Mouse (Mus musculus): Measurements from ENCODE around the gene Mkrn1. TPM values are rescaled to one million over a fixed set of nuclear protein-coding genes. Genes with fewer than 3 reads are reported as not detected.
"Not testable (repeated sequence)": the region's sequence is repeated elsewhere in the genome, so short reads cannot be mapped to it uniquely, and the experiment has no call there.

The Mkrn1 gene
- polyA plus RNA-seq, 1 experiment = 34.5 TPM

DNA sequence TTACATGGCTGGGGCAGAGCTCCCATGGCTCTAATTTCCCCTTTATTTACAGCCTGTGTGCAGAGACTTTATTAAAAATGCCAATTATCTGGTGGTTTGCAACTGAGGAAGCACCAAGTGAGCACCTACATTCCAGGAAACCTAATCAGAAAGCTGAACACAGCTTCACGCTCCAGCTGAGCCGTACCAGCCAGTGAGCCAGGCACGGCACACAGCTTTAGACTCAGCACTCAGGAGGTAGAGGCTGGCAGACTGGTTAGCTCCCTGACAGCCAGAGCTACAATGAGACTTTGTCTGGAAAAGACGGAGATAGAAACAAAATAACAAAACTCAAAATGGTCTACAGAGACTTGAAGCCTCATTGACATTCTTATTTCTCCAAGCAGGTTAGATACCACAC lies 24.8 kb downstream of the Mkrn1 start:
- no peaks in the 10 kb centered on the region for H3K27me3 ChIP-seq (replicated peaks; ENCODE audit: control insufficient read depth, insufficient read depth, low read length)
- no peaks in the 10 kb centered on the region for H3K36me3 ChIP-seq (ENCODE audit: control insufficient read depth, insufficient read depth, low read length)
- WGBS = 59% methylated on average over 4 of the region's 4 CpGs
- H3K27ac ChIP-seq (ENCODE audit: insufficient read depth, low read depth, low read length) = no peak overlapping the region
- H3K4me1 ChIP-seq (ENCODE audit: control insufficient read depth, insufficient read depth, low read length) = no peaks in the 10 kb centered on the region
- H3K4me3 ChIP-seq (ENCODE audit: insufficient read depth, low read depth, low read length) = no peak overlapping the region
- no peak for DNase-seq
- TF ChIP-seq CTCF (conservative IDR thresholded peaks at IDR 0.05; ENCODE audit: insufficient read depth, insufficient read length, low read depth, low read length) = no peak

DNA sequence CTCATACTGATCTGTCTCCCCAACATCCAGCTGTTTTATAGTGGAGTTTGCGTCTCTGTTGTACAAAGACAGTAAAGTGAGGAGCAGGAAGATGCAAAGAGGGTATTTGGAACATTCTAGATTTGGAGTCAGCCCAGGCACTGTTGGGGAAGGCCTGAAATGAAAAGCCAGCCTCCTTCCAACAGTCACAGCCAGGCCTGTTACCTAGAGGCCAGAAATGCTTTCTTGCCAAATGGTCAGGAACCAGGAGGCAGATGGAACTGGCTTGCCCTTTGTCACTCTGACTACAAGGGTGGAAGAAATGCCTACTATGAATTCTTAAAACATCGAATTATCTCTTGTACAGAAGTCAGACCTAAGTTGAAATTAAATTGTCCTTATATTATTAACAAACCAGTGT lies 30.3 kb downstream of the Mkrn1 start:
- H3K36me3 ChIP-seq (ENCODE audit: control insufficient read depth, insufficient read depth, low read length) = no peaks in the 10 kb centered on the region
- no peak overlapping the region for H3K27ac ChIP-seq (ENCODE audit: insufficient read depth, low read depth, low read length)
- DNase-seq = no peak
- no peaks in the 10 kb centered on the region for H3K4me1 ChIP-seq (ENCODE audit: control insufficient read depth, insufficient read depth, low read length)
- H3K4me3 ChIP-seq (ENCODE audit: insufficient read depth, low read depth, low read length) = no peak overlapping the region
- TF ChIP-seq CTCF (conservative IDR thresholded peaks at IDR 0.05; ENCODE audit: insufficient read depth, insufficient read length, low read depth, low read length) (no peak), POLR2A (IDR thresholded peaks at IDR 0.05; ENCODE audit: low read depth, low read length) (no peak)
- 82% methylated on average over 2 of the region's 2 CpGs for WGBS
- no peaks in the 10 kb centered on the region for H3K27me3 ChIP-seq (replicated peaks; ENCODE audit: control insufficient read depth, insufficient read depth, low read length)

DNA sequence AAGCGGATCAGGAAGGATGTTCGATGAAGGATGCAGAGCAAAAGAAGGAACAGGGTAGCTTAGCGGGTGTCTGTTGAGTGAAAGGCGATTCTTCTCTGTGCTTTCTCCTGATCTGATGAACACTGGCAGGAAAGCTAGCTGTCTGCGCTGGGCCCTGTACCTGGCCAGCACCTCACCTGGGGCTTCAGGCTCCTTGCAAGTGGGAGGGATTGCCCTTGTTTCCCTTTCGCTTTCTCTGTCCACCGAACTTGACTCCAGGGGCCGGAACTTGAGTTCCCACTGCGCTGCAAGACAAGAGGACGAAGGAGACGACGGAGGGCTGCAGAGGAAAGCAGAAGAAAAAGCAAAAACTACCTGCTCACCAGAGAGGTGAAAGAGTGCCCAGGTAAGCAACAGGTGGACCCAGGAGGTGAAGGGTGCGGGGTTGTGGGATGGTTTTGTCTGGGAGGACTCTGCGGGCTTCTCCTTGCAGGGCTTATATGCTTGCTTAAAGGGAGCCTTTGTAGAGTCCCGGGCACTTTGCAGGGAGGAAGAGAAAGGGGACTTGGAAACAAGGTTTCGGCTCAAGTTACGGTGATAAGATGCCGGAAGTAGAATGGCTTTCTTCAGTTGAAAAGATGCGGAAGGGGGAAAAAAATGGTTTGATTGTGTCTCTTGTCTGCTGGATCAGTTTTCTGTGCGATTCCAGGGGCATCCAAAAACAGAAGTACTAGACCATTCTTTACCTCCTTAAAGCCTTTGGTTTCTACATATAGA lies 39.0 kb downstream of the Mkrn1 start, which contains the start of gene Rab19:
Gene Rab19 (plus strand): TSS at position 51 of the 756 bp plus-strand sequence.
- TF ChIP-seq CTCF (conservative IDR thresholded peaks at IDR 0.05; ENCODE audit: insufficient read depth, insufficient read length, low read depth, low read length) (no peak), POLR2A (IDR thresholded peaks at IDR 0.05; ENCODE audit: low read depth, low read length) (no peak)
- peak; percentile 58 for DNase-seq
- Histone ChIP-seq H3K4me3 (ENCODE audit: insufficient read depth, low read depth, low read length) (peak within 1 kb of the TSS; percentile 63), H3K4me1 (ENCODE audit: control insufficient read depth, insufficient read depth, low read length) (peaks cover 4% of the 10 kb centered on the region; the same call in 1 of the 2 replicates), H3K36me3 (ENCODE audit: control insufficient read depth, insufficient read depth, low read length) (no peaks in the 10 kb centered on the region), H3K27ac (ENCODE audit: insufficient read depth, low read depth, low read length) (no peak within 1 kb of the TSS; the same call in 1 of the 2 replicates), H3K27me3 (replicated peaks; ENCODE audit: control insufficient read depth, insufficient read depth, low read length) (no peaks in the 10 kb centered on the region)
- 6% methylated on average over 20 of the region's 20 CpGs for WGBS

- no peaks in the 10 kb centered on the region for H3K36me3 ChIP-seq (ENCODE audit: control insufficient read depth, insufficient read depth, low read length)
- DNase-seq = no peak
- no peak overlapping the region for H3K4me3 ChIP-seq (ENCODE audit: insufficient read depth, low read depth, low read length)
- no peak overlapping the region for H3K27ac ChIP-seq (ENCODE audit: insufficient read depth, low read depth, low read length)
- H3K27me3 ChIP-seq (replicated peaks; ENCODE audit: control insufficient read depth, insufficient read depth, low read length) = no peaks in the 10 kb centered on the region
- WGBS = 94% methylated on average over 3 of the region's 3 CpGs
- peaks cover 9% of the 10 kb centered on the region; the same call in 1 of the 2 replicates for H3K4me1 ChIP-seq (ENCODE audit: control insufficient read depth, insufficient read depth, low read length)
- no peak for TF ChIP-seq CTCF (conservative IDR thresholded peaks at IDR 0.05; ENCODE audit: insufficient read depth, insufficient read length, low read depth, low read length)
- TF ChIP-seq POLR2A (IDR thresholded peaks at IDR 0.05; ENCODE audit: low read depth, low read length) = no peak
Measured at GRCm38 (mm10) chr6:39380276-39380675, 40.0 kb downstream of the Mkrn1 start.

DNA sequence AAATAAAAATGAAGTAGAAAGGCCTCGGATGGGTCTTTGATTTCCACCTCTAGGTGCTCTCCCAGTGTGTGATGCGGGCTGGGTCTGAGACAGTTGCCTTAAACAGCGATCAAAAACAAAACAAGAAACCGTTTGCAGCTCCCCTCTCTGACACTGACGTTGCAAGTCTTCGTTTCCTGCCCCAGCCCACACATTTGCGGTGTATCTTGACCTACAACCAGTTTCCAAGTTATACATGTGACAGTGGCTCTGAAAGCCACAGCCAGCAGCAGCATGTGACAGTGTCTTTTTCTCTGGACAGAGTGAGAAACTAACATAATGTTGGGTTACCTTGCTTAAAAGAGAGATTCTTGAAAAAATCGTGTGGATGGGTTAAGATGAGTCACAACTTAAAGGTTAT lies 40.5 kb downstream of the Mkrn1 start:
- Histone ChIP-seq H3K27me3 (replicated peaks; ENCODE audit: control insufficient read depth, insufficient read depth, low read length) (no peaks in the 10 kb centered on the region), H3K27ac (ENCODE audit: insufficient read depth, low read depth, low read length) (no peak overlapping the region), H3K4me1 (ENCODE audit: control insufficient read depth, insufficient read depth, low read length) (peaks cover 9% of the 10 kb centered on the region; the same call in 1 of the 2 replicates), H3K4me3 (ENCODE audit: insufficient read depth, low read depth, low read length) (no peak overlapping the region), H3K36me3 (ENCODE audit: control insufficient read depth, insufficient read depth, low read length) (no peaks in the 10 kb centered on the region)
- no peak for TF ChIP-seq POLR2A (IDR thresholded peaks at IDR 0.05; ENCODE audit: low read depth, low read length)
- TF ChIP-seq CTCF (conservative IDR thresholded peaks at IDR 0.05; ENCODE audit: insufficient read depth, insufficient read length, low read depth, low read length) = no peak
- 87% methylated on average over 8 of the region's 8 CpGs for WGBS
- DNase-seq = no peak

- Histone ChIP-seq H3K27ac (ENCODE audit: insufficient read depth, low read depth, low read length) (no peak overlapping the region), H3K27me3 (replicated peaks; ENCODE audit: control insufficient read depth, insufficient read depth, low read length) (no peaks in the 10 kb centered on the region), H3K4me1 (ENCODE audit: control insufficient read depth, insufficient read depth, low read length) (peaks cover 9% of the 10 kb centered on the region; the same call in 1 of the 2 replicates), H3K36me3 (ENCODE audit: control insufficient read depth, insufficient read depth, low read length) (no peaks in the 10 kb centered on the region), H3K4me3 (ENCODE audit: insufficient read depth, low read depth, low read length) (no peak overlapping the region)
- no peak for DNase-seq
- 84% methylated on average over 4 of the region's 4 CpGs for WGBS
- no peak for TF ChIP-seq CTCF (conservative IDR thresholded peaks at IDR 0.05; ENCODE audit: insufficient read depth, insufficient read length, low read depth, low read length)
- no peak for TF ChIP-seq POLR2A (IDR thresholded peaks at IDR 0.05; ENCODE audit: low read depth, low read length)
Measured at GRCm38 (mm10) chr6:39379224-39379623, 41.0 kb downstream of the Mkrn1 start.

DNA sequence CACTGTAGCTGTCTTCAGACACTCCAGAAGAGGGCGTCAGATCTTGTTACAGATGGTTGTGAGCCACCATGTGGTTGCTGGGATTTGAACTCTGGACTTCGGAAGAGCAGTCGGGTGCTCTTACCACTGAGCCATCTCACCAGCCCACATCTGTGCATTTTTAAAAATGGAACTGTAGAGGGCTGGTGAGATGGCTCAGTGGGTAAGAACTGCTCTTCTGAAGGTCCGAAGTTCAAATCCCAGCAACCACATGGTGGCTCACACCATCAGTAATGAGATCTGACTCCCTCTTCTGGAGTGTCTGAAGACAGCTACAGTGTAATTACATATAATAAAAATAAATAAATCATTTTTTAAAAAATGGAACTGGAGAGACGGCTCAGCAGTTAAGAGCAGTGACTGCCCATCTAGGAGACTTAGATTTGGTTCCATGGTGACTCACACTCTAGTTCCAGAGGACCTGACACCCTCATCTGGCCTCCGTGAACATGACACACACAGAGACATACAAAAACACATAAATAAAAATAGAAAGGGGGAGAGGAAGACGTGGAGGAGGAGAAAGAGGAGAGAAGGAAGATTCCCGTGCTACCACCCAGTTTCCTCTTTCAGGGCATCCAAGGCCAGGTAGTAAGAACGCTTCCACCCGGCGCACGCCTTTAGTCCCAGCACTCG lies 42.0 kb downstream of the Mkrn1 start:
- 72% methylated on average over 13 of the region's 13 CpGs for WGBS
- H3K27ac ChIP-seq (ENCODE audit: insufficient read depth, low read depth, low read length); H3K27me3 ChIP-seq (replicated peaks; ENCODE audit: control insufficient read depth, insufficient read depth, low read length); DNase-seq; H3K36me3 ChIP-seq (ENCODE audit: control insufficient read depth, insufficient read depth, low read length); H3K4me1 ChIP-seq (ENCODE audit: control insufficient read depth, insufficient read depth, low read length); H3K4me3 ChIP-seq (ENCODE audit: insufficient read depth, low read depth, low read length): not testable (repeated sequence)

Measured in kidney, adult 2 months (tissue).